Mouse (Mus musculus): ENCODE data around the gene Dpp6.
A peak's percentile ranks its signal among the peaks of the same experiment; 100 is the strongest.
"Not testable (repeated sequence)": the region's sequence is repeated elsewhere in the genome, so short reads cannot be mapped to it uniquely, and the experiment has no call there.

The Dpp6 gene

DNA sequence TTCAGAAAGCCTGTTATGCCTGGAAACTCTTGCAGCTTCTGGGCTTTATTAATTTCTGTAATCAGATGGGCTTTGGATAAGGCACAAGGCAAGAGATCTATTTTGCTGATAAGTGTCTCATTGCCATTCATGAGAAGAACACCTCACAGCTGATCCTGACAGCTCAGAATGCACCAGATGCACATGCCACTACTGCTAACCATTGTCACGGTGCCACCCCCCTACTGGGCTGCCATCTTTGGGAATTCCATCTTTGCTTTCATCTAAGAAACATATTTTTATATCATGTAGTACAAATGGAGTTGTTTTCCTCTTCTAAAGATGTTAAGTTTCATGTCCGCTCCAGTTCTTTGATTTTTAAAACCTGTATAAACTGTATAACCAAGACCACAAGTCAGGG is 664.7 kb downstream of the Dpp6 start:
- no peak for DNase-seq (ENCODE audit: low read depth, low spot score)

DNA sequence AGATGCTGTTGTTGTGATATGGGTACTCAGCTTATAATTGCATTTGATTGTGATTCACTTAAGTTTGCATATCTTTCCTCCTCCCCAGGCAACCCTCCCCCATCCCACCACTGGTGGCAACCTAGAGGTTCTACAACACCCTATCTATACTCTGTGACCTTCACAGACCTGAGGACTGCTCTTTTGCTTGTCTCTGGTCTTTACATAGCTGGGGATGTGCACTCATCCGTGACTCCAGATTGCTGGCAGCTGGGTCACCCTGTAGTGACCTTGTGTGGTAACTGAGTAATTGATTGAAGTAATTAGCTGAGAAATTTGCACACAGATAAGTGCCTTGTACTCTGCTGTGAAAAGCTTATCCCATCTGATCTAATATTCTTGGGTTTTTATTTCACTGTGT is 669.1 kb downstream of the Dpp6 start:
- DNase-seq (ENCODE audit: low read depth, low spot score): no peak

DNA sequence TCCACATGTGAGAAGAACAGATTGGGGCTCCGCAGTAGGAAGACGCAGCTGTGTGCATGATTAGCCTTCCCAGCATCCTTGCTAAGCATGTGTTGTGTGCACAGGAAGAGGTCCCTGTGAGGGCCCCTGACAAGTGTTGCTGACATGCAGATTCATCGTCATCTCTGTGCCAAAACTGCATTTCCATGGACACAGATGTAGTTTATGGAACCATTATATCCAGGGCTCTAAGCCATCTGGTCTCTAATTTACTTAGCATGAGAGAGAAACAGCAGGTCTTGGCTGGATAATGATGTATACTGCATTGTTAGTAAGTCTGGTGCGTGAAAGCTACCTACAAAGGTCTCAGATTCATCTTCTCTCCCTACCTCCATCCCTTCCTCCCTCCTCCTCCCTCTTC is 673.9 kb downstream of the Dpp6 start:
- DNase-seq (ENCODE audit: low read depth, low spot score): no peak

- not testable (repeated sequence) for DNase-seq (ENCODE audit: low read depth, low spot score)
Observed at GRCm38 (mm10) chr5:27501338-27501737, 684.3 kb downstream of the Dpp6 start, which contains the start of gene Speer4b. Speer4b (minus strand) TSS chr5:27501438.

GRCm38 (mm10) chr5:27518716-27519115 is 701.7 kb downstream of the Dpp6 start:
- no peak for DNase-seq (ENCODE audit: low read depth, low spot score)

- DNase-seq (ENCODE audit: low read depth, low spot score): no peak
Observed at GRCm38 (mm10) chr5:27526906-27527305, 709.9 kb downstream of the Dpp6 start.

GRCm38 (mm10) chr5:27544816-27545270 is 727.8 kb downstream of the Dpp6 start:
- DNase-seq (ENCODE audit: low read depth, low spot score): no peak

DNA sequence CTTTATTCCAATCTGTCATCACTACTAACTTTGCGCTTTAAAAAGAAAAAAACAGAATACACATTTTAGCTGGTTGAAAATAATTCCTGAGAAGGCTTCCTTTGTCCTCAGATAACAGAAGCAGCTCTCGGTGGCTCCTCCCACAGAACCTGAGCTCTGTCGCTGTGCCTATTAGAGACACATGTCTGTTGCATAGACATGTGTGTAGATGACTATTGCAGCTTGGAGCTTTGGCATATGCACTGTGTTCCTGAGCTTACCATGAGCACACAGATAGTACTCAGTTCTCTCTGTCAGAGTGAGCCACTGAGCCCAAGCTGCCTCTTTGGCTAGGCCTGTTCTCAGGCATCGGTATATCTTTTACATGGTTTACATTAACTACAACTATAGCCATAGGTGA is 732.3 kb downstream of the Dpp6 start:
- DNase-seq (ENCODE audit: low read depth, low spot score): no peak

- no peak for DNase-seq (ENCODE audit: low read depth, low spot score)
Observed at GRCm38 (mm10) chr5:27565700-27566099, 748.7 kb downstream of the Dpp6 start.

DNA sequence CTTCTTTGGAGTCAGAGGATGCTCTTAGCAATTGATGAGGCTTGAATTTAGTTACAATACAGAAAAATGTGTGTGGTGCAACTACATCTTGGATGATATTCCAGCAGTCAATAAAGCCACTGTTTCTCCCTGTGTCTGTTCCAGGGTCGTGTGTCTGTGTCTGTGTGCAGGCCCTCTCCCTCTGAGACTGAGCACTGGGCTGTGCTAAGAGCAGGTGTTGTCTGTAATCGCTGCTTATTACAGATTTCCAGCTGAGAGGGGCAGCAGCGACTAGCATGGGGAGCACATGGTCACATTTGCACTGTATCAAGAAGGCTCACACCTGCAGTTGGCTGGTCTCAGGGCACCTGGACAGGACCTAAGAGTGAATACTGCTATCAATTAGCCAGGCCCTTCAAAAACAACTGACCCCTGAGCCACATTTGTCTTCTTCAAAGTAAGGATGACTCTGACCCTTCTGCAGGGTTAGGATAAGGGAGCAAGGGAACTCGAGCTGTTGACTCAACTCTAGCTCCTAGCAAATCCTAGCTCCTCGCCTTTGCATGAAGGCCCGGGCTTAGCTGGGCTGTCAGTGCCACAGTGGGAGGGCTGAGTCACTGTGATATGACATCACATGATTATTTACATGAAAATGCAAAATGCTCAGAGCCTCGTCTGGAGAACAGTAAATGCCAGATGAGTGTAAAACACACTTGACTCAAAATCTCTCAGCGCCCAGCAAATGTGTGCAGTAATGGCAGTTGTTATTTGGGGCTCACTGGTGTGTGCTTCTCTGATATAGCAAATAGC is 771.2 kb downstream of the Dpp6 start:
- DNase-seq (ENCODE audit: low read depth, low spot score): no peak

- no peak for DNase-seq (ENCODE audit: low read depth, low spot score)
Observed at GRCm38 (mm10) chr5:27604132-27604531, 787.1 kb downstream of the Dpp6 start.

GRCm38 (mm10) chr5:27615769-27616168 is 798.8 kb downstream of the Dpp6 start:
- no peak for DNase-seq (ENCODE audit: low read depth, low spot score)

GRCm38 (mm10) chr5:27621811-27622210 is 804.8 kb downstream of the Dpp6 start:
- no peak for DNase-seq (ENCODE audit: low read depth, low spot score)

DNA sequence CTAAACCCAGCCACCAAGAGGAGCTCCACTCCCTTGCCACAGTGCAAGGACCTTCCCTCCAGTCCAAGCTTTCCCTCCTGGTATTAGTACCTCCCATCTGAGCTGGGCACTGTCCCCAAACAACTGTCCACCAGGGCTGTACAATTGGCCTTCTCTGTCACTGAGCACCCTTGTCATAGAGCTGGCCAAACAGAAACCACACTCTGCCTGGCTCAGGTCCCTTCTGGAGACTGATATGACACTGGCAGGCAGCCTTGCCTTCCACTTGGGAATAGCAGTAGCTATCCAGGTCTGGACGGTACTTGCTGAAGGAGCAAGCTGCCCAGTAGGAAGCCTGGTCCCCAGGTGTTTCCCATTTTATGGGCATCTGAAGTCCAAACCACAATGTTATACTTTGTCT is 806.9 kb downstream of the Dpp6 start:
- no peak for DNase-seq (ENCODE audit: low read depth, low spot score)

- DNase-seq (ENCODE audit: low read depth, low spot score): no peak
Observed at GRCm38 (mm10) chr5:27632151-27632550, 815.1 kb downstream of the Dpp6 start.

GRCm38 (mm10) chr5:27635941-27636340 is 818.9 kb downstream of the Dpp6 start:
- DNase-seq (ENCODE audit: low read depth, low spot score): no peak

- no peak for DNase-seq (ENCODE audit: low read depth, low spot score)
Observed at GRCm38 (mm10) chr5:27641876-27642275, 824.9 kb downstream of the Dpp6 start.

DNA sequence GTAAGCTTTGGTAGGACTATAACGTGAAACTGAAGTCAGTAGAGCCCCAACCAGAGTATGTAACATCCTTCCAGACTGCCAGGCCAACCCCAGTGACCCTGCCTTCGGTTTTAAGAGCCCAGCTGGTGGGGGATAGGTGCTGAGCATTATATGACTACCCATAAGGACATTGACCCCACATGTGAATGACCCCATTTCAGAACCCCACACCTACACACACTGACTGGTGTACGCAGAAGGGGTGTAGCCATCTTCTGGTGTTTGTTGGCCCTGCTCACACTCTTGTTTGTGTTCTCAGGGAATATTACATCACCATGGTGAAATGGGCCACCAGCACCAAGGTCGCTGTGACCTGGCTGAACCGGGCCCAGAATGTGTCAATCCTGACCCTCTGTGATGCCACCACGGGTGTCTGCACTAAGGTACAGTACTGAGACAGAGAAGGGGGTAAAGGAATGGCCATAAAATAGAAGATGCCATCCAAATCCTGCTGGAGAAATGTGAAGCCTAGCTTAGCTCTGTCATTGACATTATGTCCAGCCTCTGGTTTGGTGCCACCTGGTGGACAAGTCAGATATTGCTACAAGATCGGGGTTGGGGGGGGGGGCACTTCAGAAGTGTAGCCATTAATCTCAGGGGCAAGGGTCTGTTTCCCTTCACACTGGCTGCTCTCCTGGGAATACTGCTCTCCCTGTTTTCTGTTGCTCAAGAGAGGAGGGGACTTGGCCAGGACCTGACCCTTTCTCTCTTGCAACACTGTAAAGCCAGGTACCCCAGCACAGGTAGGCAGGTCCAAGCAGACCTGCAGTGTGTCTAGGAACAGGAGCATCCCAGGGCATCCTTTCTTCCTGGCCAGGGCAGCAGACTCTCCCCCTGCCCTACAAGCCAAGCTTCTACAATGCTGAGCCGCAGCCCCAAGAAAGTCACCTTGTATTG is 835.1 kb downstream of the Dpp6 start:
- DNase-seq (ENCODE audit: low read depth, low spot score): peak; percentile 10

DNA sequence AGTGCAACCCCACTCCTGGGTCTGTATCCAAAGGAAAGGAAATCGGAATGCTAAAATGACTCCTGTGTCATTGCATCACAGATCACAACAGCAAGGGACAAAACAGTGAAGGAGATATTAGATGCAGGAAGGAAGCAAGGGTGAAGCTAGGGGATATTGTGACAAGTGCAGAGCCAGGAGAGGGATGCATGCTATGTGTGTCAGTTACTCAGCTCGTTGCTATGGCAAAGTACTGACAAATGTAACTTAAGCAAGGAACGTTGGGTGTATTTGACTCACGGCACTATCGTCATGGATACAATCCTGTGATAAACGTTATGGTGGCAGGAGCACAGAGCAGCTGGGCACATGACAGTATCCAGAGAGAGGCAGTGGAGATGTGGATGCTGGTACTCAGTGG is 839.1 kb downstream of the Dpp6 start:
- no peak for DNase-seq (ENCODE audit: low read depth, low spot score)

- DNase-seq (ENCODE audit: low read depth, low spot score): no peak
Observed at GRCm38 (mm10) chr5:27657672-27658071, 840.7 kb downstream of the Dpp6 start.

- DNase-seq (ENCODE audit: low read depth, low spot score): no peak
Observed at GRCm38 (mm10) chr5:27658165-27658564, 841.2 kb downstream of the Dpp6 start.

- no peak for DNase-seq (ENCODE audit: low read depth, low spot score)
Observed at GRCm38 (mm10) chr5:27658569-27658968, 841.6 kb downstream of the Dpp6 start.

DNA sequence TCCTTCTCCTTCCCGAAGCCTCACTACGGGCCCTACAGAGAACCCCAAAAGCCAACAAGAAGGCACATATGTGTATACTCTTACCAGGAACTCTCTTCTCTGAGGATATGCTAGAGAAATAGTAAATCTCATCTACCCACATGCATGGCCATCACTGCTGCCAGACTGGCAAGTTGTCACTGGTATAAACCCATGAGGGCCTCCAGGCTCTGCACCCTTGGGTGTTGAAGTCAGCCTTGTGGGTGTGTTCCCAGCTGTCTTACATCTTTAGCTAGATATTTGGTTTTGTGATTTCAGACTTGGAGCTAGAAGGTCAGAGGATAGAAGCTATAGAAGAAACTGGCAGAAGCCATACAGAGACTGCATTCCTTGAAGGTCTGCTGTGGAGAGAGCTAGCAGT is 842.0 kb downstream of the Dpp6 start:
- no peak for DNase-seq (ENCODE audit: low read depth, low spot score)

Data from skeletal muscle tissue, adult 2 months (tissue).